Mouse (Mus musculus): ENCODE results near the gene Gm3183. TPM values are rescaled to one million over a fixed set of nuclear protein-coding genes. Genes with fewer than 3 reads are reported as not detected.
"Not testable (repeated sequence)": the region's sequence is repeated elsewhere in the genome, so short reads cannot be mapped to it uniquely, and the experiment has no call there.

Gene Gm3183
- total RNA-seq (2021): not detected
- long read RNA-seq, experiment 1: 0 reads
- long read RNA-seq, experiment 2: 0 reads

GRCm38 (mm10) chr5:94865136-94865535, at the start of gene Gm3183:
Gm3183 (plus strand) TSS chr5:94865436.
- intact Hi-C loops (cut with DNase I; ENCODE audit: low total_unique reads); DNase-seq: not testable (repeated sequence)

Other genes with a start within 250 kb of the Gm3183 start
- not detected for gene Gm3147, start 249.1 kb upstream of the Gm3183 start, total RNA-seq (2021)
- not detected for gene Gm6509, start 241.5 kb upstream of the Gm3183 start, total RNA-seq (2021)
- not detected for gene Gm6205, start 217.1 kb upstream of the Gm3183 start, total RNA-seq (2021)
- not detected for gene Gm6367, start 123.2 kb downstream of the Gm3183 start, total RNA-seq (2021)
- not detected for gene Gm7942, start 241.5 kb downstream of the Gm3183 start, total RNA-seq (2021)

Measured in gastrocnemius, postnatal 14 days (tissue).